Mouse (Mus musculus) megakaryocyte-erythroid progenitor cell, adult 5-6 weeks (primary cell): Measurements from ENCODE around the gene Zfp54. TPM values are rescaled to one million over a fixed set of nuclear protein-coding genes. Genes with fewer than 3 reads are reported as not detected.

ENCODE experiments used
- total RNA-seq, 2 experiments: library from RNA; stranded (forward) in 1 of 2; stranded (reverse) in 1 of 2; fragments of 200-1000, 215-1000 nt in 1 of 2; fragments of >200 nt in 1 of 2; fragmentation: Nextera tagmentation in 1 of 2; gene quantifications; 2 replicates each; pipeline ENCODE4 v1.2.3; 2014 to 2017

The Zfp54 gene
- total RNA-seq, 2 experiments from 2014 or later: 4.9 to 5.4 TPM

Other genes with a start within 250 kb of the Zfp54 start
- not detected in 2 replicates for gene Vmn1r234, start 197.1 kb upstream of the Zfp54 start, total RNA-seq (2014; fragmentation: Nextera tagmentation)
- gene Vmn1r234, start 197.1 kb upstream of the Zfp54 start, total RNA-seq (2017): not detected in 2 replicates
- not detected in 2 replicates for gene Vmn1r235, start 166.8 kb upstream of the Zfp54 start, total RNA-seq (2014; fragmentation: Nextera tagmentation)
- not detected in 2 replicates for gene Vmn1r235, start 166.8 kb upstream of the Zfp54 start, total RNA-seq (2017)
- not detected in 2 replicates for gene Vmn1r236, start 140.3 kb upstream of the Zfp54 start, total RNA-seq (2014; fragmentation: Nextera tagmentation)
- not detected in 2 replicates for gene Vmn1r236, start 140.3 kb upstream of the Zfp54 start, total RNA-seq (2017)
- gene Vmn1r237, start 111.4 kb upstream of the Zfp54 start, total RNA-seq (2014; fragmentation: Nextera tagmentation): not detected in 2 replicates
- gene Vmn1r237, start 111.4 kb upstream of the Zfp54 start, total RNA-seq (2017): not detected in 2 replicates
- gene Zfp677, start 39.5 kb upstream of the Zfp54 start, total RNA-seq (2014; fragmentation: Nextera tagmentation): 3.8 and 4.5 TPM in 2 replicates
- gene Zfp677, start 39.5 kb upstream of the Zfp54 start, total RNA-seq (2017): 9.0 and 11.8 TPM in 2 replicates
- 7.6 and 11.4 TPM in 2 replicates for gene Zfp51, start 27.1 kb downstream of the Zfp54 start, total RNA-seq (2014; fragmentation: Nextera tagmentation)
- gene Zfp51, start 27.1 kb downstream of the Zfp54 start, total RNA-seq (2017): 11.4 and 11.8 TPM in 2 replicates
- gene Zfp53, start 65.8 kb downstream of the Zfp54 start, total RNA-seq (2014; fragmentation: Nextera tagmentation): 2.8 and 6.3 TPM in 2 replicates
- gene Zfp53, start 65.8 kb downstream of the Zfp54 start, total RNA-seq (2017): 3.6 and 6.2 TPM in 2 replicates
- gene Zfp52, start 112.3 kb downstream of the Zfp54 start, total RNA-seq (2014; fragmentation: Nextera tagmentation): 9.9 and 12.8 TPM in 2 replicates
- 16.9 and 29.6 TPM in 2 replicates for gene Zfp52, start 112.3 kb downstream of the Zfp54 start, total RNA-seq (2017)
- 2.0 and 3.8 TPM in 2 replicates for gene Zfp948, start 143.8 kb downstream of the Zfp54 start, total RNA-seq (2014; fragmentation: Nextera tagmentation)
- gene Zfp948, start 143.8 kb downstream of the Zfp54 start, total RNA-seq (2017): 1.6 and 4.6 TPM in 2 replicates
- 2.5 and 2.8 TPM in 2 replicates for gene Zfp983, start 227.4 kb downstream of the Zfp54 start, total RNA-seq (2014; fragmentation: Nextera tagmentation)
- gene Zfp983, start 227.4 kb downstream of the Zfp54 start, total RNA-seq (2017): 2.4 and 4.3 TPM in 2 replicates